Mouse (Mus musculus): ENCODE data around the gene Foxm1. TPM values are rescaled to one million over a fixed set of nuclear protein-coding genes. Genes with fewer than 3 reads are reported as not detected.

Gene Foxm1
- total RNA-seq, 4 experiments from 2014 or later = 1.1 to 1.7 (median 1.4) TPM

DNA sequence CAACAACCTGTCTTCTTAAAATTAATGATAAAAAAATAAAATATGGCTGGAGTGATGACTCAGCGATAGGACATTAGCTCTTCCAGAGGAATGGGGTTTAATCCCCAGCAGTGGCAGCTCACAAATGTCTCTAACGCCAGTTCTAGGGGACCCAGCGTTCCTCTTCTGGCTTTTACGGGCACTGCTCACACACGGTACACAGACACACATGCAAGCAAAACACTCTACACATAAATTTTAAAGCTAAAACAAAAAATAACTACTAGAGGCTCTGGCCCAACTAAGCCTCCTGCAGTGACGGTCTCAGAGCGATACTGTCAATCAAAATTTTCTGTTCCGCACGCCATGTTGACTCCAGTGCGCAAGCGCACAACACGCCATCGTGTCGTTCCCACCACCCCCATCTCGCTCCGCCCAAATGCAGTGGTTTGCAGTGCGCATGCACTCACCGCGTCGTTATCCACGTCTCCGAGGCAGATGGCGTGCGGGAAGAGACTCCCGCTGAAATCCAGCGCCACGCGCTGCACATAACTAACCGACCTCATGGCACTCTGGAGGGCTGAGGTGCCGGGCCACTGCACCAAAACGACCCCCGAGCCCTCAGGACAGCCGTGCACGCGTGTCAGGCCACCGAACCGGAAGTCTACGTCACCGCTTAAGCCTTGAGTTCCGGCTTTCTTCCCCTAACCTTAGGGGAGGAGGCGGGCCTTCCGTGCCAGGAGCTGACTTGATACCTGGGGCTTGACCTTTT is 61.7 kb downstream of the Foxm1 start, which contains the start of gene Itfg2:
Gene Itfg2, minus strand, starts transcription at position 663 of the 751 bp plus-strand sequence.
- peak; percentile 96 to 97 for DNase-seq (ENCODE audit: low spot score in 2 of 2)

DNA sequence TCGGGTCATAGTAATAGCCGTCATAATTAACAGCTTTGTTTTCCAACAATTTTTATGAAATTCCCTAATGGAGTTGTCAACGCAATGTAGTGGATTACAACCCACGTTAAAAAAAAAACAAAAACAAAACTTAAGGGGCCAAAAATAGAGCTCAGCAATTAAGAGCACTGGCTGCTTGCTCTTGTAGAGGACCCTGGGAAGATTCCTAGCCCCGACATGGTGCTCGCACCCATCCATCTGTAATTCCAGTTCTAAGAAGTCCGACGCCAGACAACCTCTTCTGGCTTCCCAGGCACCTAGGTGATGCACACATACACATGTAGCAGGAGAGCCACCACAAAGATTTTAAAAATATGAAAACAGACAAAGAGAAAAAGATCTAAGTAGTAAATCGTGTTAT is 62.3 kb downstream of the Foxm1 start:
- DNase-seq (ENCODE audit: low spot score in 2 of 2) = no peak

Other genes with a start within 250 kb of the Foxm1 start
- gene Tspan9, start 219.4 kb upstream of the Foxm1 start, total RNA-seq (2022) = 10 to 100 TPM; 45.4 to 64.2 (median 56.0) TPM
- 1 to 10 TPM in 3 of 4 experiments, under 1 TPM in 1; 0.78 to 1.6 (median 1.4) TPM for gene Tead4, start 62.1 kb upstream of the Foxm1 start, total RNA-seq (2022)
- gene Tulp3, start 7.1 kb upstream of the Foxm1 start, total RNA-seq (2022) = 10 to 100 TPM; 24.3 to 25.5 (median 25.1) TPM
- 10 to 100 TPM; 18.6 to 22.1 (median 20.0) TPM for gene Rhno1, start 56 bp upstream of the Foxm1 start, total RNA-seq (2022)
- 1 to 10 TPM; 1.7 to 3.3 (median 2.5) TPM for gene Tex52, start 12.5 kb downstream of the Foxm1 start, total RNA-seq (2022)
- gene Gm44596, start 12.5 kb downstream of the Foxm1 start, total RNA-seq (2022) = not detected
- 10 to 100 TPM; 16.0 to 19.6 (median 17.5) TPM for gene Nrip2, start 36.3 kb downstream of the Foxm1 start, total RNA-seq (2022)
- 10 to 100 TPM; 27.9 to 35.5 (median 29.1) TPM for gene Itfg2, start 62.0 kb downstream of the Foxm1 start, total RNA-seq (2022)
- 100 to 1,000 TPM; 101 to 133 (median 115) TPM for gene Fkbp4, start 75.7 kb downstream of the Foxm1 start, total RNA-seq (2022)
- not detected for gene Pzp, start 163.8 kb downstream of the Foxm1 start, total RNA-seq (2022)
- 10 to 100 TPM in 2 of 4 experiments, 1 to 10 TPM in 2; 7.2 to 13.6 (median 10.1) TPM for gene A2ml1, start 218.6 kb downstream of the Foxm1 start, total RNA-seq (2022)

Data from layer of hippocampus, adult 8-10 months (tissue).